Mouse (Mus musculus): ENCODE measurements at regions not wholly inside any gene's neighbourhood (a gene's known extent, or its start where the extent isn't known, plus 50 kb on each side); places are given as distances from the start of the nearest gene placed in this dataset.
A peak's percentile ranks its signal among the peaks of the same experiment; 100 is the strongest.

DNA sequence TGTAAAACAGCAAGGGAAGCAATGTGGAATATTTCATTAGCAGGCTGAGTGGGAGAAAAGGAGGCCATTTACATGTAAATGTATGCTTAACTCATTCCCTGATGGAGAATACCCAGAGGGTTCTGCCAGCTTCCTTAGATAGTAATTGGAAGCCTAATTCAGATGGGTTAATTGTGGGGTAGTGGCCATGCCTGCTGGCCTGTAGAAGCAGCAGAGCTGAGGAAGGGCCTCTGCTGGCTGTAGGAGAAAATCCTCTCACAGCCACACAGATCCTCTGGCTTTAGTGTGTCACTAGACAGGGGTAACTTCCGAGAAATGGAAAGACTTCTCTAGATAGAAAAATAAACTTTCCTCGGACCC, 1588.7 kb upstream of the Got2 start:
- ATAC-seq (replicated peaks; ENCODE audit: poor library complexity) = no peak

- ATAC-seq (replicated peaks; ENCODE audit: poor library complexity) = no peak
Observed at GRCm38 (mm10) chr8:97476430-97477097, 1588.2 kb upstream of the Got2 start.

DNA sequence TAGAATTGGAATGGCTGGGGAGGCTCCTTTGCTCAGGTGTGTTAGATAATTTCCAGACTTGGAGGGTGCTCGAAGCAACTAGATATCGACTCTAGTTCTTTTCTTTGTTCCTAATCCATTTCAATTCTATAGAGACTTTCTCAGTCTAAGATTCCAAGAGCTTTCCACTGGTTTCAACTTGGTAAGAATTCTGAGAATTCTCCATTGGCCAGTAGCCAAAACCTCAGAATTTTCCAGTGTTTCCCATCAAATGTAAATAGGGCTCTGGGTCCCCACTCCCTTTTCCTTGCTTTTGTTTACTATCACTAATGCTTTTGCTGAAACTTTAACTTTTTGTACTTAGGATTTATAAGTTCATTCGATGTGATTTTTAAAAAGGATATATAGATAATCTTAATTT, 1585.0 kb upstream of the Got2 start:
- ATAC-seq (replicated peaks; ENCODE audit: poor library complexity) = no peak

- ATAC-seq (replicated peaks; ENCODE audit: poor library complexity) = no peak
Observed at GRCm38 (mm10) chr8:97461478-97461877, 1573.1 kb upstream of the Got2 start.

DNA sequence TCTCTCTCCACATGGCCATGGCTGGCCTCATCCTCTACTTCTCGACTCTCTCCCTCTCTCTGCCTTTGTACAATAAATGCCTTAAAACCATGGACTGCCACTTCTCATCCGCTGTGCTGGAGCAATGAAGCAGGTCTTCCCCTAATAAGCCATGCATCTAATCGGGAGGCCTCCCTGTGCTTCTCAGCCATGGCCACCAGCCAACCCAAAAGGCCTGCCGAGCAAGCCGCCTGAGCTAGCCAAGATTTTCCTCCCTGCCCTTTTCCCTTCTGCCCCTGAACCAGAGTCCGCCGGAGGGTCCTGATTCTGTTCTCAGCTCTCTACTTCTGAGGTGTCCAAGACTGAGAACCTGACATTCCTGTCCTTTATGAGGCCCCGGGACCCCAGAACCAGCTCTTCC, 1559.3 kb upstream of the Got2 start:
- ATAC-seq (replicated peaks; ENCODE audit: poor library complexity) = no peak

GRCm38 (mm10) chr8:97441483-97441882, 1553.1 kb upstream of the Got2 start:
- no peak for ATAC-seq (replicated peaks; ENCODE audit: poor library complexity)

GRCm38 (mm10) chr8:97433584-97433983, 1545.2 kb upstream of the Got2 start:
- ATAC-seq (replicated peaks; ENCODE audit: poor library complexity) = no peak

DNA sequence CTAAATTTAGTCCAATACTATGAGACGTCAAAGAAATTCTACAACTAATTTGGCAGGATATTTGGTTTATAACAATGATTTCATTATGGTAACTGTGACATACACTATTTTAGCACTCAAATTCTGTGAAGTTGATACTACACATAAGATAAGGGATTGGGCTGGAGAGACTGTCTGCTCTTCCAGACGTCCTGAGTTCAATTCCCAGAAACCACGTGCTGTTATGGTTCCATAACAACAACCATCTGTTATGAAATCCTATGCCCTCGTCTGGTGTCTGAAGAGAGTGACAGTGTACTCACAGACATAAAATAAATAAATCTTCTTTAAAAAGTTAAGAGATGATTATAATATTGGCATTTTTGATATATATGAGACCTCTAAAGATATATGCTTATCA, 1543.1 kb upstream of the Got2 start:
- no peak for ATAC-seq (replicated peaks; ENCODE audit: poor library complexity)

- ATAC-seq (replicated peaks; ENCODE audit: poor library complexity) = no peak
Observed at GRCm38 (mm10) chr8:97422331-97422730, 1534.0 kb upstream of the Got2 start.

GRCm38 (mm10) chr8:97414742-97415141, 1526.4 kb upstream of the Got2 start:
- ATAC-seq (replicated peaks; ENCODE audit: poor library complexity) = no peak

- no peak for ATAC-seq (replicated peaks; ENCODE audit: poor library complexity)
Observed at GRCm38 (mm10) chr8:97403308-97403707, 1515.0 kb upstream of the Got2 start.

GRCm38 (mm10) chr8:97397327-97397719, 1509.0 kb upstream of the Got2 start:
- ATAC-seq (replicated peaks; ENCODE audit: poor library complexity) = no peak

- no peak for ATAC-seq (replicated peaks; ENCODE audit: poor library complexity)
Observed at GRCm38 (mm10) chr8:97396634-97397326, 1508.4 kb upstream of the Got2 start.

DNA sequence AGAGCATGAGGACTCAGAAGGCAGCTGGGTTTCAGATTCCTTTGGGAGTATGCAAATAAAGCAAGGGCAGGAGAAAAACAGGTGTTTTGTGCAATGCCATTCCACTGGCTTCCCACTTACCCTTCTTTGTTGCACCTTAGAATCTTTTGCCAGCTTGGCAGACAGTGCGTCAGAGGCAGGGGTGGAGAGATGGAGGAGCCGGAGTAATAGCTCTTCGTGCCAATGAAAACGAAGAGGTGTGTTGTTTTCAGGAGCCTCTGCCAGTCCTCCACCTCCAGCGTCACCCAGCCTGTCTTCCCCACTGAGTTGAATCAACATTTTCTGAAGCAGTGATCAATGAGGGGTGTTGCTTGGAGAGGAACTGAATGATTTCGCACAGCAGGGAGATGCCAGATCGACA, 1501.3 kb upstream of the Got2 start:
- no peak for ATAC-seq (replicated peaks; ENCODE audit: poor library complexity)

GRCm38 (mm10) chr8:97389149-97389548, 1500.8 kb upstream of the Got2 start:
- ATAC-seq (replicated peaks; ENCODE audit: poor library complexity) = no peak

DNA sequence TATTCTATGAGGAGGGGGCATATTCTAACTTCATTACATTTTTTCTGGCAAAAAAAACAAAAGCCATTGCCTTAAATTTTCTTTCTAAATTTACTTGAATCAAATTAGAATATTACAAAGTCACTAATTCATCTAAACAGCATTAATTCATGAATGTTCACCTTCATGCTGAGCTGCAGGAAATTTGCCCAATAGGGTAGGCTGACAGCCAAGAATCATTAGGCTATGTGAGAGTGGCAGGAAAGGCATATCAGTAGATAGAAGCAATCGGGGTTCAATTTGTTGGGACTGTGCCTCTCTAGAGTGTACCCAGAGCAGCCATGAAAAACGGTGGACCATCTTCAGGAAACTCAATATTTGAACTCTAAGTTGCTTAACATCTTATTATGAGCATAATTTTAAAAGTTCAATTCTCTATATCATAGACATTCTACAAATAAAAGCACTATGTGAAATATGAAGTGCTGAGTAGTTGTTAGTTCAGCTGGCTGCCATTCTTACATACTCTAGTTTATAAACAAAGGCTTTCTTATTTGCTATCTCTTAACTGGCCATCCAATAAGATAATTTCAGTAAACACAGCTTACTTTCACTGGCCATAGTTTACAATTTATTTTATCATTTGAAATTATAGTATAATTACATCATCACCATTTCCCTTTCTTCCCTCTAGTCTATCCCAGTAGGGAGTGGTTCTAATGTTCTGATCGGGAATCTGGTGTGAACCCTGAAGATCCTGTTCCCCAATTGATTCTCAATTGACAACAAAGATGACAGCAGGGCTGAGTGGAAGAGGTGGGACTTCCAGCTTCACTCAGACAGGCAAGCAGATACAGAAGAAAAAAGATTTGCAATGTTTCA, 1486.8 kb upstream of the Got2 start:
- no peak for ATAC-seq (replicated peaks; ENCODE audit: poor library complexity)

- ATAC-seq (replicated peaks; ENCODE audit: poor library complexity) = no peak
Observed at GRCm38 (mm10) chr8:97346630-97347029, 1458.3 kb upstream of the Got2 start.

DNA sequence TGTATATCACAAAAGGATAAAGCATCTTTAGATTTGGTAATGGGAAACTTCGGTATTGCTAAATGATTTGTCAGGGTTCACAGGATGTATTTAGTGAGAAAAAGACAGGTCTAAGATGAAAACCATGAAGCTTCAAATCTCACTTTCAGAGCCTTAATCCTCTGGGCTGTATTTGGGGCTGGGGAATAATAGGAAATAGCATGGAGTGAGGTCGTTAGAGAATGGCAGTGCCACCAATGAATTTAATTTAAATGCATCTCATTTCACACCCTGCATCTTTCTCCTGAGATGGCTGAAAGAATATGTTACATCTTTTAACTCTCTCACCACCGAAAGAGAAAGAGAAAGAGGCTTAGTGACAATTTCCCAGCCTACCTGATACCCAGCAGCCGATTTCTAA, 1427.2 kb upstream of the Got2 start:
- ATAC-seq (replicated peaks; ENCODE audit: poor library complexity) = no peak

GRCm38 (mm10) chr8:97308304-97308703, 1420.0 kb upstream of the Got2 start:
- ATAC-seq (replicated peaks; ENCODE audit: poor library complexity) = peak; percentile 50

- no peak for ATAC-seq (replicated peaks; ENCODE audit: poor library complexity)
Observed at GRCm38 (mm10) chr8:97270582-97270981, 1382.2 kb upstream of the Got2 start.

DNA sequence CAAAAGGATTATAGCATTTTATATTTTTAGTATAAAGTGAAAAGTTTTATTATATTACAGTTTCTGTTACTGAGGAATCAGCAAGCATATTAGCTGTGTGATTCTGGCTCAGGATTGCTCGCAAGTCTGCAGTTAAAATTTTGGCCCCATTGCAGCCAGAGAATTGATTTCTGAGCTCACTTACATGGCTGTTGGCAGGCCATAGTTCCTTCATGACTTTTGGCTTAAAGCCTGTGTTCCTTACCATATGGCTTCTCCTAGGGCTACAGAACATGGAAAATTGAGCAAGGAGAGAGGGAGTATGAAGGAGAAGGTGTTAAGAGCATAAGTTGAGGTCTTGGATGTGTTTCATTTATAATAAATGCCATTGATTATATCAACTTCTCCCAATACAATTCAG, 1372.6 kb upstream of the Got2 start:
- ATAC-seq (replicated peaks; ENCODE audit: poor library complexity) = no peak

DNA sequence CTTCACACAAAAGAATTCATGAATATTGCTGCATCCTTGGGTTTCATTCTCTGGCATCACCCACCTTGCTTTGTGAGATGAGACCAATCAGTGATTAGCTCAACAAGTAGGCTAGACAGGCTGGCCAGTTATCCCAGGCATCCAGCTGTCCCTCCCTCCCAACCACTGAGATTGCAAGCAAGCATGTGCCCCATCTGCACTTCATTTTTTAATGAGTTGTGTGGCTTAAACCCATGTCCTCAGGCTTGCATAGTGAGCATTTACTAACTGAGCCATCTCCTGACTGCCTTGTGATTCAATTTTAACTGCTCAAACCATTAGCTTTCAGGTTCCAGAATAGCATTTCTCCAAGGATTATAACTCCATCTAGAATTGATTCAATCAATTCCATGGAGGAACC, 1365.8 kb upstream of the Got2 start:
- no peak for ATAC-seq (replicated peaks; ENCODE audit: poor library complexity)
